Mouse (Mus musculus) ES-CJ7 (cell line): ENCODE measurements around the gene Cmbl.

ENCODE experiments used
- DNase-seq: peaks from one replicate; pipeline ENCODE4 v3.0.0; 2011; ENCODE audit warnings: low read depth, low spot score

Gene Cmbl

GRCm38 (mm10) chr15:31627277-31628154, 62.3 kb downstream of the Cmbl start:
- no peak for DNase-seq

- DNase-seq = no peak
Observed at GRCm38 (mm10) chr15:31628180-31628579, 63.0 kb downstream of the Cmbl start.

- no peak for DNase-seq
Observed at GRCm38 (mm10) chr15:31629556-31629955, 64.4 kb downstream of the Cmbl start.

GRCm38 (mm10) chr15:31631396-31631858, 66.2 kb downstream of the Cmbl start:
- DNase-seq = no peak

- no peak for DNase-seq
Observed at GRCm38 (mm10) chr15:31632478-31632877, 67.3 kb downstream of the Cmbl start.

GRCm38 (mm10) chr15:31634582-31634981, 69.4 kb downstream of the Cmbl start:
- no peak for DNase-seq

GRCm38 (mm10) chr15:31636091-31636595, 71.0 kb downstream of the Cmbl start:
- no peak for DNase-seq
